Mouse (Mus musculus): ENCODE results near the gene 1700056E22Rik.

DNA sequence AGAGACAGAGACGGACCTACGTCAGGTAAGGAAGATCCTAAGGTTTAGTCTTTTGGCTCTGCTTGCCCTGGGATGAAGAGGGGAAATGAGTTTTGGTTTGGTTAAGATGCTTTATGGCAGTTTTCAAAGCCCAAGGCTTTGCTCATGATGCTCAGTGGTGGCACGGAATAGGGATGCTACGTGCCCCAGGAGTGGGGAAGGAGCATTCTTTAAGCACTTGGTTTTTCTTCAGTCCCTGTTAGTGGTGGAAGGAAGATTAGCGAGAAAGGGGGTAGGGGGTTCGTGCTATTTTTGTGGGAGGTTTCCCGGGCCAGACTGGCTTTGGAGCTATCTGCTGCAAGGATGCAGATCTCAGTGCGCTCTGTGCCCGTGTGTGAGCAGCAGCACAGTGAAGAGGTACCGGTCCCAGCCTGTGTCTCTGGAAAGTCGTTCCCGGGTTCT lies 660 bp upstream of the 1700056E22Rik start:
- no peak for TF ChIP-seq POLR2A (IDR thresholded peaks at IDR 0.05; ENCODE audit: control insufficient read depth, low read depth, low read length)
- no peak for TF ChIP-seq CTCF (IDR thresholded peaks at IDR 0.05; ENCODE audit: control insufficient read depth, insufficient read depth, insufficient replicate concordance, low read depth, low read length)

Data from testis, adult 2 months (tissue).